Mouse (Mus musculus): ENCODE results near the gene Fry. TPM values are rescaled to one million over a fixed set of nuclear protein-coding genes. Genes with fewer than 3 reads are reported as not detected.
A peak's percentile ranks its signal among the peaks of the same experiment; 100 is the strongest.

The Fry gene
- total RNA-seq, 2 experiments from 2014 or later = 17.8 to 21.1 TPM

DNA sequence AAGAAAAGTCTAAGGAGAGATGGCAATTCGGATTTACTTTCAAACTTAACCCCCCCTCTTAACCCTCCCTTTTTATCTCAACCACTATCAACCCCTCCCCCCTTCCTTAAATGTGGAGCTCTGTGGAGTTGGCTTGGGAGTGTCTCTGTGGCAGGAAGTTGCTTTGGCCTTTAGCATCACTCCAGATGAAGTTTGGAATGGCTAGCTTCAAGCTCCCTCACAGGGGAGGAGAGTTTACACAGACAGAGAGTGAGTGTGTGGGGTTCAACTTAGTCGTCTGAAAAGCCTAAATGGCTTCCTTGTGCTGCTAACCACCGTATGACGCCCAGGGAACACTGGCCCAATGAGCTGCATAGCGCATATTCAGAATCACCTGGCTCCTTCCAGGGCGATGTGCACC is 145.2 kb downstream of the Fry start:
- ATAC-seq (replicated peaks; ENCODE audit: poor library complexity) = no peak

DNA sequence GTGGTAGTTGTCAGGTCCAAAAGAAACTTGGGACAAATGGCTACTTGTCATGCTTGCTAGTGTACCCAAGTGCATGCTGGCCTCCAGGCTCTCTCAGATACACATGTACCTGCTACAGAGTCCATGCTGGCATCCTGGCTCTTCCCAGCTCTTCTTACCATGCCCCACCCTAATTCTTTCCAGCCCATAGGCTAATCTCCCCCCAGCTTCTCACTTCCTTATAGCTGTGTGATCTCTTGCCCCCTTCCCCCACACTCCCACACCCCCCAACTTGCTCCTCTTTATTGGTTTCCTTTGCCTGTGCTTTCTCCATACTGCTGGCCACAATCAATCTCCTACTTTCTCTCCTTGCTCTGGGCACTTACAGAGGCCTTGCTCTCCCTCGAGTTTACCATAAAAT is 146.6 kb downstream of the Fry start:
- ATAC-seq (replicated peaks; ENCODE audit: poor library complexity) = no peak

DNA sequence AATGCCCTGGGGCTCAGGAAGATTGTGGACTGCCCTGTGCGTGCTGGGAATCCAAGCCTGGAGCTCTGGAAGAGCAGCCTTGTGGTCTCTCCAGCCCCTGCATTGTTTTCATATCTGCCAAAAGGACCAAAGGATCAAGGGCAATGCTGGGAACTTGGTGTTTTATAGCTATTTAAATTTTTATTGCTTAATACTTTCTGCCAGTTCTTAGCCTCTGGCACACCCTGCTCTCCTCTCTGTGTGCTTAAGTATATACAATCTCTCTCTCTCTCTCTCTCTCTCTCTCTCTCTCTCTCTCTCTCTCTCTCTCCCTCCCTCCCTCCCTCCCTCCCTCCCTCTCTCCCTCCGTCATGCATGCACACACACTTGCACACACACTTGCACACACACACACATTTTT is 147.5 kb downstream of the Fry start:
- no peak for ATAC-seq (replicated peaks; ENCODE audit: poor library complexity)

DNA sequence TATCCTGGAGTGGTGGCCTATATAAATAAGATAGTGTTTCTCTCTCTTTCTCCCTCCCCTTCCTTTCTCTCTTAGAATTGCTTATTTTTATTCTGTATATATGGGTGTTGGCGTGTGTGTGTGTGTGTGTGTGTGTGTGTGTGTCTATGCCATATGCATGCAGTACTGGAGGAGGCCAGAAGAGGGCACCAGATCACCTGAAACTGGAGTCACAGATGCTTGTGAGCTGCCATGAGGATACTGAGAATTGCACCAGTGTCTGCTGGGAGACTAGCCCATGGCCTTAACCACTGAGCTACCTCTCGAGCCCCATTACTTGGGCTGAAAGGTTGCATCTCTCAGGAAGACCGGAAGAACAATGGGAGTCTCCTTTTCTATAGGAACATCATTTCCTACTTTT is 149.8 kb downstream of the Fry start:
- ATAC-seq (replicated peaks; ENCODE audit: poor library complexity) = peak; percentile 65; the same call in 1 of the 2 replicates

DNA sequence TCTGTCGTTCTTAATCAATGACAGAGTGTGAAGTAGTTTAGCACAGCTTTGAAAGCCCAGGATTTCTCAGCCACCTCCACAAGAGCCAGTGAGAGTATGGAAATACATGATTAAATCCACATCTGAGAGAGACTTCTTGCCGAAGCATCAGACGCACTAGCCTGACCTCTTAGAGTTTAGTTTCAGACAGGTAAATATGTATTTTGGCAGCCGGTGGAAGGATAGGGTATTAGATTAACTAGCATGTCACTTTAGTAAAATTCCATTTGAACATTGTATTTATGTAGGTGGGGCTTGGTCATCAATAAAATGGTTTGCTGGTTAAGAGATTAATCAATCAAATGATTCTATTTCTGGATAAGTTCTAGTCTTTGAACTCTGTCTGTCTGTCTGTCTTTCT is 152.0 kb downstream of the Fry start:
- ATAC-seq (replicated peaks; ENCODE audit: poor library complexity) = no peak

DNA sequence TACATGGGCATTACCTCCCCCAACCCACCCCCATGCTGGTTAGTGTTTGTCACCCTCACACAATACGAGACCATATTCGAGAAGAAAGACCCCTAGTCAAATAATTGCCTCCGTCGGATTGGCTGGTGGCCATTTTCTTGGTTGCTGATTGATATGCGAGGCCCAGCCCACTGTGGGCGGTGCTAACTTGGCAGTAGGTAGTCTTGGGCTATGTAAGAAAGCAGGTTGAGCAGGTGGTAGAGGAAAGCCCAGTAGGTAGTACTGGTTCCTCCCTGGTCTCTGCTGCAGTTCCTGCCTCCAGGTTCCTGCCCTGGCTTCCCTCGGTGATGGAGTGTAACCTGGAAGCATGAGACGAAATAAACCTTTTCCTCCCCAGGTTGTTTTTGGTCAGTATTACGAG is 153.7 kb downstream of the Fry start:
- ATAC-seq (replicated peaks; ENCODE audit: poor library complexity) = no peak

DNA sequence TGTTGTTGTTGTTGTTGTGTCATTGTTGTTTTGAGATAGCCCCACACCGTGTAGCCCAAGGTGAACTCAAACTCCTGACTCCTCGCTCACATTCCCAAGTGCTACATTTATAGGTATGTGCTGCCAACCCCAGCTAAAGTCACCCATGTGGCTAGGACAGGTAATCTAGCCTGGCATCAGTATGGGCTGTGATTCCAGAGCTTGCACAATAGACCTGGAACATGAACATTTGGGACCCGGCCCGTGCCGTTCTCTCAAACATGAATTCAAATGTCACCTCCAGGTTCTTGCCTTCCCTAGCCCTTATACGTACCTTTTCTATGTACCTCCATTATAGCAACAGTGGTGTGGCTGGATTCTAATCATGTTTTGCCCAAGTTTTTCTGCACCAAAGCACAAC is 156.9 kb downstream of the Fry start:
- no peak for ATAC-seq (replicated peaks; ENCODE audit: poor library complexity)

DNA sequence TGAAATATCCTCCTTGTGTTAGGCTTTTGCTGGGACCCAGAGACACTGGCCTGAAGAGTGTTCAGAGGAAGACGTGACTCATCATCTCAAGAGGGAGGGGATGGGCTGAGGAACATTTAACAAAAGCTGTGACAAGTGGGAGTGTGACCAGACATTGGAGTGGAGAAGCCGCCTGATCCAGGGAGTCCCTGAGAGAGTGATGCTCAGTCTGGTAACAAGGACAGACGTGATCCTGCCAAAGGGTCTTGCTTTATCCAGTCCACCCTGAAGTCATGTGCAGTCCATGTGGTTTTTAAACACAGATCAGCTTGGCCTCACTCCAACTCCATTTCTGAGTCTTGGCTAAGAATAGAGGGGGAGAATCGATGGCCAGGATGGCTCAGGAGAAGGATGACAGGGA is 158.2 kb downstream of the Fry start:
- ATAC-seq (replicated peaks; ENCODE audit: poor library complexity) = no peak

DNA sequence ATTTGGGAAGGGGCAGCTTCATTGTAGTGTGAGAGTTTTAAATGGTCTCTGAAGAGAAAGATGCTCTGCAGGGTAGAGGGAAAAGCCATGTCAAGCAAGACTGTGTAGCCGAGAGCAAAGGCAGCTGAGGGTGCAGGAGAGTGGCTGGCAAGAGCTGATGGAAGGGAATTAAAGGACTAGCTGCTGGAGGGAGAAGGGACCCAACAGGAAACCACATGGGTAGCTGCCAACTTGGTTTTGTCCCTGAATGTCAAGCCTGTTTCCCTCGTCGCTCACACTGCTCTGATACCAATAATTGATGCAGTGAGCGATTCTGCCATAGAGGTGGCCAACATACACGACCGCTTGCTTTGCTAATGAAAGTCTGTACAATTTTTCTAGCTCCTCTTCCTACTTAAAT is 160.9 kb downstream of the Fry start:
- no peak for ATAC-seq (replicated peaks; ENCODE audit: poor library complexity)

DNA sequence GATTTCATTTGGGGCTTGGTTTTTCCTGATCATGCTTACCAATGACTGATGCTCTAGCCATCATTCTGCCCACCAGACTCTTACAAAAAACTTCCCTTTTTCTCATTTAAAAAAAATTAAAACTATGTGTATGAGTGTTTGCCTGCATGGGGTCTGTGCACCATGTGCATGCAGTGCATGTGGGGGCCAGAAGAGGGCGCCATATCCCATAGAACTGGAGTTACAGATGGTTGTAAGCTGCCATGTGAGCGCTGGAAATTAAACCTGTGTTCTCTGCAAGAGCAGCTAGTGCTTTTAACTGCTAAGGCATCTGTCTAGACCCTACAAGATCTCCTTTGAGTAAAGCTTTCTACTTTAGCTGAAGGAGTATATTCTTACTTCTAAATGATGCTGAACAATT is 162.6 kb downstream of the Fry start:
- ATAC-seq (replicated peaks; ENCODE audit: poor library complexity) = no peak

DNA sequence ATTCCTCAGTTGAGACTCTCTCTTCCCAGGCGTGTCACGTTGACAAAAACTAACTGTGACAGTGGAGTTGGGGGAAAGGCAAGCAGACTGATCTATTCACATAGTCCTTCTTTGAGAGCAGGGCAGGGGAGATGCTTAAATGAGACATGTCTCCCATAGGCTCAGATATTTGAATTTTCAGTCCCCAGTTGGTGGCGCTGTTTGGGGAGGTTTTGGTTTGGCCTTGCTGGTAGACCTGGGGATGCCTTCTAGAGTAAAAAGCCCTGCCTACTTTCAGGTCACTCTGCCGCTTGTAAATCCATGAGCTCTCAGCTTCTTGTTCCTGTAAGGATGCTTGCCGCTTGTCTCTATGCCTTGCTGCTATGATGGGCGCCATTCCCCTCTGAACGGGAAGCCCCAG is 163.6 kb downstream of the Fry start:
- no peak for ATAC-seq (replicated peaks; ENCODE audit: poor library complexity)

DNA sequence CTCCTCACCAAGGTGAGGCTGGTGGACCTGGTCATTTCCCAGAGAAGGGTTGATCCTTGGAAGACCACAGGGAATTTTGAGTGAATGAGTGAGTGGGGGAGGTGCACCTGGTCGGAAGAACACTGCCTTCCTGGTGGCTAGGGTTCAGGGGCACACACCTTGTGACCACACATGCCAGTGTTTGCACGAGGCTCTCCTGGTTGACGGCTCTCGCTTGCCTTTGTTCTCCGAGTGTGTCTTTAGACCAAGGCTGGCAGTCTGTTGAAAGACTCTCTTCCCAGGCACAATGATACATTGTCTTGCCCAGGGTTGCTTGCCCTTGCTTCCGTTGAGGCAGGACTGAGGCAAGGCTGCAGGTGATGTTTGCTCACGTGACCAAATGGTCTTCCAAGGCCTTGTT is 169.5 kb downstream of the Fry start:
- no peak for ATAC-seq (replicated peaks; ENCODE audit: poor library complexity)

DNA sequence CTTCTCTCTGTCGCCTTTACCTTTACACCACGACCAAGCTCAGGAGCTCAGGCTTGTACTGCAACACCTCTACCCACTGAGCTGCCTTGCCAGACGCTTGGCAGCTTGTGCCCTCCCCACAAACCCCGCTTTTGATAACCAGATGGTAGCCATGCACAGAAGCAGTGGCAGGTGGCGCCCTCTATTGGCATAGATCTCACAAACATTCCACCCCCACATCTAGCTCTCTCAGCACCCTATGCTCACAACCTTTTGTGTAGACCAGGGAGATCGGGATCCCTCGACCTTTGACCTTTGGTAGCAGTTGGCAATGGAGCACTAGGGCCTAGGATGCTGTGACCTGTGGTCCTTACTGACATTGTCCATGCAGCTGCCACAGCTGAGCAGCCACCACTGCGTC is 171.2 kb downstream of the Fry start:
- ATAC-seq (replicated peaks; ENCODE audit: poor library complexity) = peak; percentile 78

DNA sequence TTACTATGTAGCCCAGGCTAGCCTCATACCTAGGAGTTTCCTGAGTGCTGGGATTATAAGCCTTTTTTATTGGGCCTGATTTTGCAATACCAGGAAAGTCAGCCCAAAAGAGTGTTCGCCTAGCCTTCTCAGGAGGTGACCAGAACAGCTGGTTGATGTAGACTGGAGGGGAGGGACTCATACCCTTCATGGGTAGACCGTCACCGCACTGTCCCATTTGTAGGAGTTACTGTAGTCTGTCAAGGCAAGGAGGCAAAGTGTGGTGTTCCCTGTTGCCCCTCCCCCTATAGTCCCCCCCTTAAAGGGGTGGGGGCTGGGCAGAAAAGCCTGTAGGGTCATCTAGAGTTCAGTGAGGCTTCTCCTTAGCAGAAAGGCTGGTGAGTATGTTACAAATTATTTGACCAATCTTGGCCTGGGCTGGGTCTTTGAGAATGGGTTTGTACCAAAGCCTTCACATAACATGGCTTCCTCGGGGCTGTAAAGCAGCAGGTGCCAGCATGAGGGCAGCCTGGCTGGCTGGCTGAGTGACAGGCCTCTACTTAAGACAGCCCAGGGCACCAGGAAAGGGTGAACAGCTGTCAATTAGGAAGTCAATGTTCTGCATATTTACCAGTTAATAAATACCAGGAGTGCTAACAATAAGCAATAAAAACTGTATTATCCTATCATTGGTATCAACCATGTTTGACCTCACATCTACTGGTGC is 172.2 kb downstream of the Fry start:
- ATAC-seq (replicated peaks; ENCODE audit: poor library complexity) = no peak

DNA sequence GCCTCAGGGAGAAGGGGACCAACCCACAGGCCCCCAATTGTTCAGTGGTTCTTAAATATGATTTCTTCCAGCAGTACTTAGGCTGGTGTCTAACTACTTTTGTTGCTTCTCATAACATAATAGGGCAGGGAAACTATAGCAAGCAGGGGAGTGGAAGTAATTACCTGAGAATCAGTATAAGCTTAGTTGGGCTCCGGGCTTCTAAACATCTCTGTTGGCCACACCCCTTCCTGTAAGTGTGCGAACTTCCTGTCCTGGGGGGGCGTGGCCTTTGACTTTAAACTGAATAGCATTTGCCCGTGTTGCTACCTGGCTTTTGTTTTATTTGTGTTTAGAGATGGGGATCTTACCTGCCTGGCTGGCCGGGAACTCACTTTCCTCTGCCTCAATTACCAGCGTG is 172.8 kb downstream of the Fry start:
- peak; percentile 45; the same call in 1 of the 2 replicates for ATAC-seq (replicated peaks; ENCODE audit: poor library complexity)

DNA sequence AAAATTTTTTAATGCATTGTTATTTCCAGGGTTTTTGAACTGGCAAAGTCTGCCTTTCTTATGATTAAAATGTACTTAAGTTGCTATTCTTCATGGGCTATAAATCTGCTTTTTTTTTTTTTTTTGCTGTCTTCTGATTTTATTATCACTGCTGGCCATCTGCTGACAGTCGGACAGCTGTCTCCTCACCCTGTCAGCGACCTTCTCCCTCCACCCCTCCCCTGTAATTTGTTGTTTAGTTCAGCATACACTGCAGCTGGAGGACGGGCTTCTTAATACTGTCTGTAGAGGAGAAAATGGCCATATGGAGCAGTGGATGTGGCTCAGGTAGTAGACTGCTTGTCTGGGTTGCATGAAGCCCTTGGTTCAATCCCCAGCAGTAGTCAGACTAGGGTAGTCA is 173.7 kb downstream of the Fry start:
- ATAC-seq (replicated peaks; ENCODE audit: poor library complexity) = peak; percentile 54

DNA sequence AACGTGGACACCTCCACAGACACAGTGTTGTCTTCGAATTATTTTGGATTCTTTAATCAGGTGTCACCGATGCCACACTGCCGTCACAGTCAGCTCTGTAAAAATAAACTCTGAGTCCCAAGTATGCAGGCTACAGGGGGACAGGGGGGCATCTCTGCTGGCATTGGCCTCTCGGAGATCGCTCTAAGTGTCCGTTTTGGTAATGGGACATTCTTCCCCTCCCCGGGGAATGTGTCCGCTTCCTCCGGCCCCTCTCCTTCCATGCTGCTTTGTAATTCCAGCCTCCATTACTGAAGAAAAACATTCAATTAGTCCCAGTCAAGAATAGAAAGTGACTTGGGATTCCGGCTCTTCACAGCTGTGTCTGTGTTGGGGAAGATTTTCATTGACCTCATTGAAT is 175.9 kb downstream of the Fry start:
- no peak for ATAC-seq (replicated peaks; ENCODE audit: poor library complexity)

DNA sequence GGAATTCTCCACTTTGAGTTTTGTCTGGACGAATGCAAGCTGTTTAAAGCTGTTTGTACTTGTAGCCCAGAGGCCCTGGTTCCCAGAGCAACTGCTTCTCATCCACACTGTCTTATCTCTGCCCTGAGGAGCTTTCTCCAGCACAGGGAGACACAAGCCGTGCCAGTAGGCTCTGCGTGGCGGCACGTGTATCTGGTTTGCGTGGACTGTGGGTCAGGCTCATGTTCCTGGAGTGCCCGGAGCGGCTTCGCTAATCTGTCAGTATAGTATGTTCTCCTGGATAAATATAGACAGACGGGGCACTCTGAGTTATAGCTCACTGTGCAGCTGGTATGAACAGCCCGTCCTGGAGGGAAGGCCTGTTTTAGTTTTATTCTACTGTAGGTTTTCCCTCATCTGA is 176.7 kb downstream of the Fry start:
- ATAC-seq (replicated peaks; ENCODE audit: poor library complexity) = no peak

DNA sequence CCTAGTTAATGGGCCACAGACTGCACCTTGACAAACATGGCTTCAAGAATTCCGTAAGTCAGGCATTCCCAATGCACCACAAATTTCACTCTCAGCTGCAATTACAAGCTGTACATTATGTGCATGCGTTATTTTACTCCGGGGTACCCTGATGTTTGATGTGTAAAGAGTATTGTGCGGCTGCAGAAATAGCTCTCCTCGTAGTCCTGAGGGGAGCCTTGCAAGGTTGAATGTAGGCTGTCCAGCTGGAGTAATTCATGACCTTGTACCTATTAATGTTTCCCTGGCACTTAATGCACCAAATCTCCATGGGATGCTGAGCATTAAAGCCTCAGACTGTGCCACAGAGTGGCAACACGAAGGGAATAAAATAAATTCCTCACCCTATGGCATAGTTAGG is 180.5 kb downstream of the Fry start:
- ATAC-seq (replicated peaks; ENCODE audit: poor library complexity) = no peak

DNA sequence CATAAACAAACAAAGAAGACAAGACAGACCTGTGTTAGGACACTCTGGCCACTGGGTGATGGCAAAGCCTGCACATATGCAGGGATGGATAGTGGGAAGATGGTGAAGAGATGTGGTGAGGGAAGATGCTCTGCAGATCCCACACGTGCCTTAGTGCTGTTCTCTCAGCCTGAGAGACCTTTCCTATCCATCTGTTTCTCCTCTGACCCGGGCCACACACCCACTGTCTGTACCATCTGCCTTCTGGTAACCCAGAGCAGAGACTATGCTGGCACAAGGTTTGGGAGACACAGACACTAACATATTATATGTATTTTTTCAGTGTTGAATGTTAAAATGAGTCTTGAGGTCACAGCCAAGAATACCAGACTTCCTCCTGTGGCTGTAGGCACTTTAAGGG is 183.7 kb downstream of the Fry start:
- no peak for ATAC-seq (replicated peaks; ENCODE audit: poor library complexity)

DNA sequence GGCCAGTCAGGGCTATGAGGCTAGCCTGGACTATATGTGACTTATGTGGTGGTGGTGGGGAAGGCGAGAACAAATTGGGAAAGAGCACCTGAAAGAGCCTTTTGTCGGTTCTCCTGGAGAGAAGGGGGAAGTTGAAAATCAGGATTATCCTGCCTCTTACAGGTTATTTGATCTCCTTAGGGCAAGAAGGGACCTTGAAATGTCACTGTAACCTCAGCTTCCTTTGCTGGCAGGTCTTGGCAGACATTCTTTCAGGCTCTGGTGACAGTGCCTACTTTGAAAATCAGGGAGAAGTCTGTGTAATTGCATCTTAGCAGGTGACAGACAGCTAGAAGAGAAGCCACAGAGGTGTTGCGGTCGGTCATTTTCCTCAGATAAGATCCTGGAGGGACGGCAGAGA is 184.6 kb downstream of the Fry start:
- no peak for ATAC-seq (replicated peaks; ENCODE audit: poor library complexity)

DNA sequence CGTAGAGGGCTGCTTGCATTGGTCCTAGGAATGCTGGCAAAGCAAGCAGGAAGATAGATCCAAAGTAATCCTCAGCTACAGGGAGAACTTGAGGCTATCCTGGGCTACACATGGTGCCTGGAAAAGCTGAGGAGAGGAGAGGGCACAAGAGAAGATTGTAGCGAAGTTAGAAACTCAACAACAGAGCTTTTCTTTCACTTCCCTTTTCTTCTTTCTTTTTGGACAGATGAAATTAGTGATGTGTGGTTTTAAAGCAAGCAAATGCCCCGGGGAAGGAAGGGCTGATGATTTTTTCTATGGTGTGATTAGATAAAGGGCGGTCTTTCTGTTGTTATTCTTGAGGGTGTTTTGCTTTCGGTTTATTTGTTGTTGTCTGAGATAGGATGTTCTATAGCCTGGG is 188.1 kb downstream of the Fry start:
- peak; percentile 72 for ATAC-seq (replicated peaks; ENCODE audit: poor library complexity)

DNA sequence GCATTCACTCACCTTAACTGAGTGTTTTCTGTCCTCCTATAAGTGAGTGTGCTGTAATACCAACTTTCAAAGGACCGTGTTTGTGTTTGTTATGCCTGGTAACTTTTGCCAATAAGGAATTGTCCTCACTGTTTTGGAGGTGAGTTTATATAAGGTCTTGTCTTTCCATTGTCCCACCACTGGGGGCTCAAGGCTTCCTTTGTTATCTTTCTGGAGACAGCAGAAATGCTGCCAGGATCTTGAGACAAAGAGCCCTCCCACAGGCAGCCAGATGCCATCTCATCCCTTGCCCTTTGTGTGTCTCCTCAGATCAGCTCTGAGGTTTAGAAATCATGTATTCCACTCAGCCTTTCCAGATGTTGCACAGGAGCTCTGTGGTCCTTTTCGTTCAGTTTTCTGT is 194.8 kb downstream of the Fry start:
- 0 out of 2 replicates have a peak, but pooled peaks have one; percentile 48 for ATAC-seq (replicated peaks; ENCODE audit: poor library complexity)
